Mouse (Mus musculus): ENCODE data around the gene Lhpp. TPM values are rescaled to one million over a fixed set of nuclear protein-coding genes. Genes with fewer than 3 reads are reported as not detected.

Lhpp gene
- polyA plus RNA-seq, 1 experiment from 2014 or later, result 47.8 TPM

- WGBS, result 71% methylated on average over 4 of the region's 4 CpGs
- peaks cover 5% of the 10 kb centered on the region; the same call in 1 of the 2 replicates for H3K4me1 ChIP-seq (ENCODE audit: control insufficient read depth, insufficient read depth, low read length)
- H3K27ac ChIP-seq (ENCODE audit: low read length), result no peak overlapping the region
- H3K9ac ChIP-seq (ENCODE audit: low read depth, low read length), result no peak overlapping the region
- no peaks in the 10 kb centered on the region for H3K27me3 ChIP-seq (replicated peaks; ENCODE audit: control insufficient read depth, insufficient read depth, low read length)
- no peaks in the 10 kb centered on the region for H3K9me3 ChIP-seq (ENCODE audit: control insufficient read depth, low read length)
- ATAC-seq, result no peak
- no peak overlapping the region for H3K4me2 ChIP-seq (ENCODE audit: low read depth, low read length)
- no peaks in the 10 kb centered on the region for H3K36me3 ChIP-seq (ENCODE audit: control insufficient read depth, insufficient read depth, low read length)
- no peak overlapping the region for H3K4me3 ChIP-seq (ENCODE audit: low read length)
These were observed 56.1 kb downstream of the Lhpp start for GRCm38 (mm10) chr7:132666516-132666915.

DNA sequence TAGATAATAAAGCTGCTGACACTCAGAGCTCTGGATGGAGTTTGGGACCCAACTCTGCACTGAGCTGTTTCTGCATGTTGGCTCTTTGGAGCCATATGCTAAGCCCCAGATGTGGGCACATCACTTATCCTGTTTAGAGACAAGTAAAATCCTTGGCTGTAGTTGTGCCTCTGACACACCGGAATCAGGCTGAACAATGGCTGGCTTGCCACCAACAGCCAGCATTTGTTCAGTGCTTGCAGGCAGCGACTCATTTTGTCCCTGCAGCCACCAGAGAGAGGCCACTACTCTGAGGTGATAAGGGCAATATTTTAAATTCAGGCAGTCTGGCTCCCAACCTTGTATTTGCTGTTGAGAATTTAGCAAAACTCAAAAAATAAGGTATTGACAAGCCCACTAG lies 58.2 kb downstream of the Lhpp start:
- H3K27ac ChIP-seq (ENCODE audit: low read length), result no peak overlapping the region
- no peak for ATAC-seq
- H3K36me3 ChIP-seq (ENCODE audit: control insufficient read depth, insufficient read depth, low read length), result no peaks in the 10 kb centered on the region
- H3K27me3 ChIP-seq (replicated peaks; ENCODE audit: control insufficient read depth, insufficient read depth, low read length), result no peaks in the 10 kb centered on the region
- H3K4me3 ChIP-seq (ENCODE audit: low read length), result no peak overlapping the region
- no peak overlapping the region for H3K4me2 ChIP-seq (ENCODE audit: low read depth, low read length)
- H3K4me1 ChIP-seq (ENCODE audit: control insufficient read depth, insufficient read depth, low read length), result peaks cover 11% of the 10 kb centered on the region
- 69% methylated on average over 2 of the region's 2 CpGs for WGBS
- no peaks in the 10 kb centered on the region for H3K9me3 ChIP-seq (ENCODE audit: control insufficient read depth, low read length)
- no peak overlapping the region for H3K9ac ChIP-seq (ENCODE audit: low read depth, low read length)

DNA sequence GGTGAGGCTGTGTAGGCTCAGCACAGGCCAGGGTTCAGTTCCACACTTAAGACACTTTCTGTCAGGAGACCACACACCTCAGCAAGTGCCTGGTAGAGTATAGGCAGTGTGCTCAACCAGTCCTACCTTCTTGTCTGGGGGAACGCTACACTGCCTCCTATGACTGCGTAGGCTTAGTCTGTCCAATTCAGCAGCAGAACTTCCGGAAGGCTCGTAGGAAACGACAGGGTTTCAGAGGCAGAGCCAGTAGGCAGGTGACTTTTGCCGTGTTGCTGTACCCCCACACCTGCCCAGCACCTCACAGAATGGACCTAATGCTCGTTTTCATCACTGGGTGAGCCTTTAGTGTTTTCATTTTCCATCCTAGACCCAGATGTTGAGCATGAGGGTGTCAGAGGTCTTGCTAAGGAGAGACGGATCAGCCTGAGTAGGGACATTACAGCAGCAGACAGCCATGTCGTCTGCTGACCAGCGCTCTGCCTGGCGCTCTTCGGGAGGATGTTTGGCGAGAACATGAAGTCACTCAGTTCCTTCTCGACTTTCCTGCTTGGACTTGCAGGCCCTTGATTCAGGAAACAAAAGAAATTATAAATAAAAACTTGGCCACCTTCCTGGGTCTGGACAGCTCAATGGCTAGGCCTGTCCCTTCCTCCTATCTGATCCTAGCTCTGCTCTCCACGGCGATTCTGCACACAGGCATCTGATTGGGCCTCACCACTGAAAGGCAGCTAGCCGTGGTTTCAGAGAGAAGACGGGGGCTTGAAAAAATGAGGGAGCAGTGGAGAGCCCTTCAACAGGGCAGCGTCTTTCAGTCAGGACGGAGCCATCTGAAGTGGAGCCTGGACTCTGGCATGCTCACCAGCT lies 59.8 kb downstream of the Lhpp start:
- Histone ChIP-seq H3K9ac (ENCODE audit: low read depth, low read length) (no peak overlapping the region), H3K36me3 (ENCODE audit: control insufficient read depth, insufficient read depth, low read length) (no peaks in the 10 kb centered on the region), H3K4me1 (ENCODE audit: control insufficient read depth, insufficient read depth, low read length) (peaks cover 19% of the 10 kb centered on the region), H3K4me2 (ENCODE audit: low read depth, low read length) (no peak overlapping the region), H3K9me3 (ENCODE audit: control insufficient read depth, low read length) (no peaks in the 10 kb centered on the region), H3K4me3 (ENCODE audit: low read length) (no peak overlapping the region), H3K27ac (ENCODE audit: low read length) (no peak overlapping the region), H3K27me3 (replicated peaks; ENCODE audit: control insufficient read depth, insufficient read depth, low read length) (no peaks in the 10 kb centered on the region)
- 80% methylated on average over 20 of the region's 20 CpGs for WGBS
- no peak for ATAC-seq

DNA sequence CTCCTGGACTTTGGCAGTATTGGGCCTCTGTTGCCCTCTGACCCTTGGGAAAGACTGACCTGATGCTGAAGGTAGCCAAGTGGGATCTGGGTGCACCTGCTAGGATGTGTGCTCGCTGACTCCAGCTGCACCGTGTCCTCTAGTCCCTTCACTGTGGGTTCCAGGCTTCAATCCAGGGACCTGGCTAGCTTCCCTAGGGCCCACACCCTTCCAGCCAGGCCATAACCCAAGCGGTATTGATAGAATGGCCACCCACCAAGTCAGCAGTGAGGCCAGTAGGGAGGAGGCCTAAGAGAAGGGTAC lies 60.4 kb downstream of the Lhpp start:
- H3K36me3 ChIP-seq (ENCODE audit: control insufficient read depth, insufficient read depth, low read length), result no peaks in the 10 kb centered on the region
- H3K4me2 ChIP-seq (ENCODE audit: low read depth, low read length), result no peak overlapping the region
- H3K27me3 ChIP-seq (replicated peaks; ENCODE audit: control insufficient read depth, insufficient read depth, low read length), result no peaks in the 10 kb centered on the region
- ATAC-seq, result no peak
- peaks cover 19% of the 10 kb centered on the region for H3K4me1 ChIP-seq (ENCODE audit: control insufficient read depth, insufficient read depth, low read length)
- no peak overlapping the region for H3K9ac ChIP-seq (ENCODE audit: low read depth, low read length)
- WGBS, result 88% methylated on average over 3 of the region's 3 CpGs
- H3K9me3 ChIP-seq (ENCODE audit: control insufficient read depth, low read length), result no peaks in the 10 kb centered on the region
- H3K4me3 ChIP-seq (ENCODE audit: low read length), result no peak overlapping the region
- H3K27ac ChIP-seq (ENCODE audit: low read length), result no peak overlapping the region

DNA sequence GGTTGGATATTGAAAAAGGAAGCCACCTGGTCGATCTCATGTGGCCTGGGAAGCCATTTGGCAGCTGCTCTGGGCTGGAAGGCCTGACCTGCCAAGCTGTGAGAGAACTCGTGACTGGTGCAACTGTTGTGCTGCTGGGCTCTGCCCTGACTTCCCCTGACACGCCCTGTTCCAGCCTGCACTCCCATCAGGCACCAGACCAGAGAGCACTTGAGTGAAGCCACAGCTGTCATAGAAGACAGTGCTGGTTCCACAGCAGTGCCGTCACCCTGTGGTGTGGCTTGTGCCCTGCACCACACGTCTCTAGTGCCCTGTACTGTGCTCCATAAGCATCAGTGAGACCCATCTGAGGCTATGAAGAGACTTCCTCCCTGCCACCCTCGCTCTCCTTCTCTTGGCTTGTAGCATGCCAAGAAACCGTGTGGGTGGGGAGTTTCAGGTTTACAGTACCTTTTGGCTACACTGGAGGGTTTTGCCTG lies 62.1 kb downstream of the Lhpp start:
- no peak overlapping the region for H3K4me2 ChIP-seq (ENCODE audit: low read depth, low read length)
- 63% methylated on average over 7 of the region's 7 CpGs for WGBS
- H3K4me3 ChIP-seq (ENCODE audit: low read length), result no peak overlapping the region
- H3K36me3 ChIP-seq (ENCODE audit: control insufficient read depth, insufficient read depth, low read length), result no peaks in the 10 kb centered on the region
- ATAC-seq, result peak; percentile 70
- peaks cover 19% of the 10 kb centered on the region for H3K4me1 ChIP-seq (ENCODE audit: control insufficient read depth, insufficient read depth, low read length)
- H3K9me3 ChIP-seq (ENCODE audit: control insufficient read depth, low read length), result no peaks in the 10 kb centered on the region
- no peaks in the 10 kb centered on the region for H3K27me3 ChIP-seq (replicated peaks; ENCODE audit: control insufficient read depth, insufficient read depth, low read length)
- peak overlapping the region; percentile 43 for H3K27ac ChIP-seq (ENCODE audit: low read length)
- H3K9ac ChIP-seq (ENCODE audit: low read depth, low read length), result no peak overlapping the region

GRCm38 (mm10) chr7:132673931-132674755 lies 63.7 kb downstream of the Lhpp start:
- Histone ChIP-seq H3K27ac (ENCODE audit: low read length) (peak overlapping the region; percentile 46; the same call in 1 of the 2 replicates), H3K9ac (ENCODE audit: low read depth, low read length) (no peak overlapping the region), H3K9me3 (ENCODE audit: control insufficient read depth, low read length) (no peaks in the 10 kb centered on the region), H3K4me2 (ENCODE audit: low read depth, low read length) (no peak overlapping the region), H3K4me3 (ENCODE audit: low read length) (no peak overlapping the region), H3K36me3 (ENCODE audit: control insufficient read depth, insufficient read depth, low read length) (no peaks in the 10 kb centered on the region), H3K4me1 (ENCODE audit: control insufficient read depth, insufficient read depth, low read length) (peaks cover 19% of the 10 kb centered on the region), H3K27me3 (replicated peaks; ENCODE audit: control insufficient read depth, insufficient read depth, low read length) (no peaks in the 10 kb centered on the region)
- 50% methylated on average over 17 of the region's 17 CpGs for WGBS
- ATAC-seq, result peak; percentile 82

DNA sequence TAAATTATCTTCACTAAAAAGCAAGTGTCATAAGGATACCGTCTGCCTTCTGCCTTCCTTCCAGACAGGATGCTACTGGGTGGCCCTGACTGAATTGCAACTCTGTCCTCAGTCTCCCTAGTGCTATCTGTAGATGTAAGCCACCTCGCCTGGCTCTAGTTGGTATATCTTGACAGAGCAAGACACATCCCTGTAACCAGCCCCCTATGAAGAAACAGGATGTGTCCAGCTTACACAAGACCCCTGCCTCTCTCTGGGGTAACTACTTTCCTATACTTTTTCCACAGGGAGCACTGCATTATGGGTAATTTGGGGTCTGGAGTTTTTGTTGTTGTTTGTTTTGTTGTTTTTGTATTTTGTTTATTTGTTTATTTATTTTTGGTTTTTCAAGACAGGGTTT lies 65.5 kb downstream of the Lhpp start:
- Histone ChIP-seq H3K9ac (ENCODE audit: low read depth, low read length) (no peak overlapping the region), H3K4me2 (ENCODE audit: low read depth, low read length) (no peak overlapping the region), H3K4me1 (ENCODE audit: control insufficient read depth, insufficient read depth, low read length) (peaks cover 15% of the 10 kb centered on the region), H3K27ac (ENCODE audit: low read length) (no peak overlapping the region), H3K36me3 (ENCODE audit: control insufficient read depth, insufficient read depth, low read length) (no peaks in the 10 kb centered on the region), H3K4me3 (ENCODE audit: low read length) (no peak overlapping the region), H3K9me3 (ENCODE audit: control insufficient read depth, low read length) (no peaks in the 10 kb centered on the region), H3K27me3 (replicated peaks; ENCODE audit: control insufficient read depth, insufficient read depth, low read length) (no peaks in the 10 kb centered on the region)
- no peak for ATAC-seq
- WGBS, result 76% methylated on average over 2 of the region's 2 CpGs

- H3K4me2 ChIP-seq (ENCODE audit: low read depth, low read length), result no peak overlapping the region
- H3K4me3 ChIP-seq (ENCODE audit: low read length), result no peak overlapping the region
- H3K9me3 ChIP-seq (ENCODE audit: control insufficient read depth, low read length), result no peaks in the 10 kb centered on the region
- H3K9ac ChIP-seq (ENCODE audit: low read depth, low read length), result no peak overlapping the region
- peaks cover 4% of the 10 kb centered on the region; the same call in 1 of the 2 replicates for H3K4me1 ChIP-seq (ENCODE audit: control insufficient read depth, insufficient read depth, low read length)
- no peak overlapping the region for H3K27ac ChIP-seq (ENCODE audit: low read length)
- H3K36me3 ChIP-seq (ENCODE audit: control insufficient read depth, insufficient read depth, low read length), result no peaks in the 10 kb centered on the region
- H3K27me3 ChIP-seq (replicated peaks; ENCODE audit: control insufficient read depth, insufficient read depth, low read length), result no peaks in the 10 kb centered on the region
- whole genome bisulfite sequencing, result 70% methylated on average over 4 of the region's 4 CpGs
- no peak for ATAC-seq
These were observed 68.7 kb downstream of the Lhpp start for GRCm38 (mm10) chr7:132679117-132679516.

DNA sequence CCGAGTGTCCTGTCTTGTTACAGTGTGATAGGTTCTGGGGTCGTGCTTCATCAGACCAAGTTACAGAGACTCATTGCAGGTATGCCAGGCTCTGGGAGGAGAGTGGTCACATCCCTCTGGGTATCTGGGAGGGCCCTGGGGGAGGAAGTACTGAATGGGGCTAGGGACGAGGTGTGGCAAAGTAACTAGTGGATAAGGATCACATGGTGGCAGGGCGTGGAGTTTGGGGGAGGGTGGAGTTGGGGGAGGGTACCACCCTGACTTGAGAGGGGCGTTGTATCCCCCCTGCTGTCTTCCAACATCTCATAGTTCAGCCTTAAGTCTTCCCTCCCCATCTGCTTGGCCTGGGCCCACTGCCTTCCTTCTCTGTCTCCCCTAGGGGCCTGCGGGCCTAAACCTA lies 69.1 kb downstream of the Lhpp start:
- H3K27me3 ChIP-seq (replicated peaks; ENCODE audit: control insufficient read depth, insufficient read depth, low read length), result no peaks in the 10 kb centered on the region
- WGBS, result 64% methylated on average over 6 of the region's 6 CpGs
- no peak for ATAC-seq
- H3K9ac ChIP-seq (ENCODE audit: low read depth, low read length), result no peak overlapping the region
- no peak overlapping the region for H3K4me3 ChIP-seq (ENCODE audit: low read length)
- H3K36me3 ChIP-seq (ENCODE audit: control insufficient read depth, insufficient read depth, low read length), result no peaks in the 10 kb centered on the region
- no peak overlapping the region for H3K4me2 ChIP-seq (ENCODE audit: low read depth, low read length)
- H3K4me1 ChIP-seq (ENCODE audit: control insufficient read depth, insufficient read depth, low read length), result no peaks in the 10 kb centered on the region
- H3K27ac ChIP-seq (ENCODE audit: low read length), result no peak overlapping the region
- H3K9me3 ChIP-seq (ENCODE audit: control insufficient read depth, low read length), result no peaks in the 10 kb centered on the region
